Mouse (Mus musculus) kidney, embryonic 15.5 days (tissue): ENCODE data around the gene Mgat4b. TPM values are rescaled to one million over a fixed set of nuclear protein-coding genes. Genes with fewer than 3 reads are reported as not detected.

Experiments used
- ATAC-seq: fragments of 200-750 bp; cut with Nextera tagmentation; replicated peaks from 2 replicates; pipeline ENCODE4 v1.8.0; 2017; ENCODE audit warnings: moderate TSS enrichment; ENCODE audit not compliant: low FRiP score
- H3K27ac ChIP-seq: fragments of 300-500 bp; sonication (generic); 2 replicates; pipeline ENCODE4 v1.5.1; 2015; ENCODE audit warnings: mild to moderate bottlenecking, inconsistent platforms
- H3K27me3 ChIP-seq: fragments of 300-500 bp; sonication (generic); 2 replicates; pipeline ENCODE4 v1.6.1; 2015; ENCODE audit warnings: inconsistent platforms
- H3K36me3 ChIP-seq: fragments of 300-500 bp; sonication (generic); 2 replicates; pipeline ENCODE4 v1.6.1; 2015; ENCODE audit warnings: inconsistent platforms
- H3K4me1 ChIP-seq: fragments of 300-500 bp; sonication (generic); 2 replicates; pipeline ENCODE4 v1.6.1; 2015; ENCODE audit warnings: inconsistent platforms
- H3K4me2 ChIP-seq: fragments of 300-500 bp; sonication (generic); 2 replicates; pipeline ENCODE4 v1.6.1; 2015; ENCODE audit warnings: moderate library complexity, mild to moderate bottlenecking, inconsistent platforms
- H3K4me3 ChIP-seq: fragments of 300-500 bp; sonication (generic); replicated peaks from 2 replicates; pipeline ENCODE4 v1.5.1; 2015; ENCODE audit warnings: mild to moderate bottlenecking, inconsistent platforms
- H3K9ac ChIP-seq: fragments of 300-500 bp; sonication (generic); 2 replicates; pipeline ENCODE4 v1.6.1; 2015; ENCODE audit warnings: mild to moderate bottlenecking, inconsistent platforms
- H3K9me3 ChIP-seq: fragments of 300-500 bp; sonication (generic); replicated peaks from 2 replicates; pipeline ENCODE4 v1.6.1; 2016; ENCODE audit warnings: inconsistent platforms
- WGBS: fragments of 180-500 bp; shearing (Covaris S2); methylation state at CpG from one replicate; pipeline ENCODE4 v1.1.7; 2015; ENCODE audit warnings: mixed read lengths; 5-methylcytosine and 5-hydroxymethylcytosine counted together
- polyA plus RNA-seq: library from polyadenylated mRNA; unstranded; fragments of >200 nt; fragmentation: Nextera tagmentation; extraction: Ambion mirVana; gene quantifications from 2 replicates; pipeline ENCODE4 v1.2.1, GENCODE M21; 2015

Gene Mgat4b
- polyA plus RNA-seq, 1 experiment from 2014 or later, result 37.3 TPM

- Histone ChIP-seq H3K9me3 (no peaks in the 10 kb centered on the region), H3K9ac (no peak overlapping the region), H3K36me3 (no peaks in the 10 kb centered on the region), H3K27ac (no peak overlapping the region), H3K27me3 (peaks cover 20% of the 10 kb centered on the region), H3K4me3 (no peak overlapping the region), H3K4me2 (no peak overlapping the region), H3K4me1 (peaks cover 21% of the 10 kb centered on the region)
- 85% methylated on average over 7 of the region's 7 CpGs for WGBS
- no peak for ATAC-seq
Measured at GRCm38 (mm10) chr11:50240235-50240911, 29.7 kb downstream of the Mgat4b start.

GRCm38 (mm10) chr11:50243926-50244325 lies 33.2 kb downstream of the Mgat4b start:
- no peak for ATAC-seq
- Histone ChIP-seq H3K4me3 (no peak overlapping the region), H3K27me3 (no peaks in the 10 kb centered on the region), H3K27ac (no peak overlapping the region), H3K9ac (no peak overlapping the region), H3K4me1 (no peaks in the 10 kb centered on the region), H3K9me3 (no peaks in the 10 kb centered on the region), H3K4me2 (no peak overlapping the region), H3K36me3 (no peaks in the 10 kb centered on the region)
- WGBS, result 77% methylated on average over 6 of the region's 6 CpGs

GRCm38 (mm10) chr11:50245269-50245668 lies 34.6 kb downstream of the Mgat4b start:
- no peaks in the 10 kb centered on the region for H3K36me3 ChIP-seq
- H3K4me3 ChIP-seq, result no peak overlapping the region
- no peaks in the 10 kb centered on the region for H3K9me3 ChIP-seq
- whole genome bisulfite sequencing, result 67% methylated on average over 5 of the region's 5 CpGs
- no peaks in the 10 kb centered on the region for H3K4me1 ChIP-seq
- no peak for ATAC-seq
- no peak overlapping the region for H3K4me2 ChIP-seq
- H3K27me3 ChIP-seq, result no peaks in the 10 kb centered on the region
- H3K27ac ChIP-seq, result no peak overlapping the region
- H3K9ac ChIP-seq, result no peak overlapping the region

GRCm38 (mm10) chr11:50248473-50249171 lies 37.9 kb downstream of the Mgat4b start:
- no peak for ATAC-seq
- H3K36me3 ChIP-seq, result no peaks in the 10 kb centered on the region
- WGBS, result 57% methylated on average over 7 of the region's 7 CpGs
- H3K9ac ChIP-seq, result no peak overlapping the region
- H3K4me3 ChIP-seq, result no peak overlapping the region
- peaks cover 23% of the 10 kb centered on the region for H3K4me1 ChIP-seq
- H3K27ac ChIP-seq, result no peak overlapping the region
- H3K9me3 ChIP-seq, result no peaks in the 10 kb centered on the region
- H3K27me3 ChIP-seq, result no peaks in the 10 kb centered on the region
- no peak overlapping the region for H3K4me2 ChIP-seq

- H3K4me2 ChIP-seq, result no peak overlapping the region
- H3K27ac ChIP-seq, result peak overlapping the region; percentile 84
- H3K27me3 ChIP-seq, result no peaks in the 10 kb centered on the region
- peaks cover 29% of the 10 kb centered on the region for H3K4me1 ChIP-seq
- WGBS, result 38% methylated on average over 3 of the region's 3 CpGs
- ATAC-seq, result peak; percentile 19; the same call in 1 of the 2 replicates
- H3K4me3 ChIP-seq, result no peak overlapping the region
- H3K9ac ChIP-seq, result no peak overlapping the region
- H3K9me3 ChIP-seq, result no peaks in the 10 kb centered on the region
- peaks cover 13% of the 10 kb centered on the region for H3K36me3 ChIP-seq
Measured at GRCm38 (mm10) chr11:50252166-50252565, 41.5 kb downstream of the Mgat4b start.

- peak; percentile 57 for ATAC-seq
- Histone ChIP-seq H3K4me3 (no peak overlapping the region), H3K9ac (no peak overlapping the region), H3K9me3 (no peaks in the 10 kb centered on the region), H3K36me3 (peaks cover 19% of the 10 kb centered on the region), H3K27me3 (no peaks in the 10 kb centered on the region), H3K4me2 (no peak overlapping the region), H3K4me1 (peaks cover 29% of the 10 kb centered on the region), H3K27ac (peak overlapping the region; percentile 84)
- WGBS, result 37% methylated on average over 11 of the region's 11 CpGs
Measured at GRCm38 (mm10) chr11:50252684-50253265, 42.1 kb downstream of the Mgat4b start.

- no peak overlapping the region for H3K4me3 ChIP-seq
- H3K27ac ChIP-seq, result peak overlapping the region; percentile 84; the same call in 1 of the 2 replicates
- no peak overlapping the region for H3K4me2 ChIP-seq
- peaks cover 25% of the 10 kb centered on the region for H3K36me3 ChIP-seq
- WGBS, result 48% methylated on average over 1 of the region's 1 CpGs
- H3K27me3 ChIP-seq, result no peaks in the 10 kb centered on the region
- ATAC-seq, result no peak
- no peak overlapping the region for H3K9ac ChIP-seq
- no peaks in the 10 kb centered on the region for H3K9me3 ChIP-seq
- H3K4me1 ChIP-seq, result peaks cover 29% of the 10 kb centered on the region
Measured at GRCm38 (mm10) chr11:50253393-50253792, 42.7 kb downstream of the Mgat4b start.

GRCm38 (mm10) chr11:50254010-50254580 lies 43.4 kb downstream of the Mgat4b start:
- Histone ChIP-seq H3K4me2 (no peak overlapping the region), H3K4me3 (no peak overlapping the region), H3K9me3 (no peaks in the 10 kb centered on the region), H3K9ac (no peak overlapping the region), H3K36me3 (peaks cover 32% of the 10 kb centered on the region), H3K27me3 (no peaks in the 10 kb centered on the region), H3K27ac (no peak overlapping the region), H3K4me1 (peaks cover 29% of the 10 kb centered on the region)
- ATAC-seq, result no peak
- WGBS, result 68% methylated on average over 12 of the region's 12 CpGs

GRCm38 (mm10) chr11:50256615-50257014 lies 45.9 kb downstream of the Mgat4b start:
- ATAC-seq, result no peak
- WGBS, result 80% methylated on average over 7 of the region's 7 CpGs
- Histone ChIP-seq H3K4me2 (no peak overlapping the region), H3K4me1 (peaks cover 27% of the 10 kb centered on the region), H3K9ac (no peak overlapping the region), H3K27ac (no peak overlapping the region), H3K27me3 (no peaks in the 10 kb centered on the region), H3K4me3 (no peak overlapping the region), H3K36me3 (peaks cover 57% of the 10 kb centered on the region), H3K9me3 (no peaks in the 10 kb centered on the region)

- Histone ChIP-seq H3K27me3 (no peaks in the 10 kb centered on the region), H3K27ac (no peak overlapping the region), H3K4me1 (peaks cover 10% of the 10 kb centered on the region), H3K9me3 (no peaks in the 10 kb centered on the region), H3K4me2 (no peak overlapping the region), H3K9ac (no peak overlapping the region), H3K4me3 (no peak overlapping the region), H3K36me3 (peaks cover 74% of the 10 kb centered on the region)
- ATAC-seq, result no peak
- WGBS, result 90% methylated on average over 7 of the region's 7 CpGs
Measured at GRCm38 (mm10) chr11:50258310-50258709, 47.6 kb downstream of the Mgat4b start.

- no peaks in the 10 kb centered on the region for H3K9me3 ChIP-seq
- H3K4me3 ChIP-seq, result no peak overlapping the region
- H3K36me3 ChIP-seq, result peaks cover 99% of the 10 kb centered on the region
- ATAC-seq, result no peak
- H3K4me2 ChIP-seq, result no peak overlapping the region
- H3K27me3 ChIP-seq, result no peaks in the 10 kb centered on the region
- H3K4me1 ChIP-seq, result no peaks in the 10 kb centered on the region
- H3K9ac ChIP-seq, result no peak overlapping the region
- no peak overlapping the region for H3K27ac ChIP-seq
- WGBS, result 89% methylated on average over 4 of the region's 4 CpGs
Measured at GRCm38 (mm10) chr11:50262020-50262419, 51.3 kb downstream of the Mgat4b start.

- H3K4me1 ChIP-seq, result no peaks in the 10 kb centered on the region
- H3K27ac ChIP-seq, result no peak overlapping the region
- H3K9me3 ChIP-seq, result no peaks in the 10 kb centered on the region
- no peaks in the 10 kb centered on the region for H3K27me3 ChIP-seq
- H3K36me3 ChIP-seq, result peaks cover 93% of the 10 kb centered on the region
- H3K9ac ChIP-seq, result no peak overlapping the region
- ATAC-seq, result no peak
- H3K4me2 ChIP-seq, result no peak overlapping the region
- WGBS, result 93% methylated on average over 3 of the region's 3 CpGs
- H3K4me3 ChIP-seq, result no peak overlapping the region
Measured at GRCm38 (mm10) chr11:50263198-50263597, 52.5 kb downstream of the Mgat4b start.
